Mouse (Mus musculus) CD4-positive, CD25-positive, alpha-beta regulatory T cell, adult 4 months (primary cell): ENCODE results near the gene Osm. TPM values are rescaled to one million over a fixed set of nuclear protein-coding genes. Genes with fewer than 3 reads are reported as not detected.
A peak's percentile ranks its signal among the peaks of the same experiment; 100 is the strongest.

Source experiments
- ATAC-seq: one replicate; pipeline ENCODE4 v1.8.0; 2017
- polyA plus RNA-seq, 2 experiments: library from polyadenylated mRNA; unstranded; fragments of 100-300 nt; shearing (Covaris generic); gene quantifications; one replicate each; pipeline ENCODE4 v1.2.1; 2017

Gene Osm
- polyA plus RNA-seq, 2 experiments from 2014 or later = 18.6 to 22.8 TPM

GRCm38 (mm10) chr11:4271544-4271943, 35.3 kb downstream of the Osm start:
- ATAC-seq = no peak

- ATAC-seq = no peak
Measured at GRCm38 (mm10) chr11:4276411-4276861, 40.2 kb downstream of the Osm start.

GRCm38 (mm10) chr11:4279909-4280308, 43.7 kb downstream of the Osm start:
- ATAC-seq = no peak

GRCm38 (mm10) chr11:4281852-4282251, 45.6 kb downstream of the Osm start:
- no peak for ATAC-seq

- no peak for ATAC-seq
Measured at GRCm38 (mm10) chr11:4283627-4284026, 47.4 kb downstream of the Osm start.

- ATAC-seq = peak; percentile 97
Measured at GRCm38 (mm10) chr11:4289280-4289679, 53.1 kb downstream of the Osm start.

Other genes with a start within 250 kb of the Osm start
- not detected for gene Sec14l4, start 205.0 kb upstream of the Osm start, polyA plus RNA-seq
- gene Sec14l3, start 171.6 kb upstream of the Osm start, polyA plus RNA-seq = not detected
- 1 to 10 TPM; 1.2 to 1.8 TPM for gene Mtfp1, start 141.0 kb upstream of the Osm start, polyA plus RNA-seq
- 1 to 10 TPM in 1 of 2 experiments, under 1 TPM in 1; 0.71 to 3.8 TPM for gene Sec14l2, start 113.0 kb upstream of the Osm start, polyA plus RNA-seq
- gene Rnf215, start 101.2 kb upstream of the Osm start, polyA plus RNA-seq = 10 to 100 TPM in 1 of 2 experiments, 1 to 10 TPM in 1; 7.3 to 11.2 TPM
- gene Ccdc157, start 76.1 kb upstream of the Osm start, polyA plus RNA-seq = 1 to 10 TPM; 2.7 to 3.0 TPM
- gene Sf3a1, start 76.1 kb upstream of the Osm start, polyA plus RNA-seq = 10 to 100 TPM; 57.5 to 68.2 TPM
- 10 to 100 TPM; 23.0 to 30.6 TPM for gene Tbc1d10a, start 49.6 kb upstream of the Osm start, polyA plus RNA-seq
- 10 to 100 TPM; 32.3 to 51.9 TPM for gene Castor1, start 18.2 kb upstream of the Osm start, polyA plus RNA-seq
- 1 to 10 TPM; 1.8 to 2.7 TPM for gene Lif, start 21.1 kb downstream of the Osm start, polyA plus RNA-seq
- under 1 TPM; 0.42 to 0.98 TPM for gene Hormad2, start 204.7 kb downstream of the Osm start, polyA plus RNA-seq